ENCODE assay signal across 9 mouse cellular contexts in the genomic region with DNA sequence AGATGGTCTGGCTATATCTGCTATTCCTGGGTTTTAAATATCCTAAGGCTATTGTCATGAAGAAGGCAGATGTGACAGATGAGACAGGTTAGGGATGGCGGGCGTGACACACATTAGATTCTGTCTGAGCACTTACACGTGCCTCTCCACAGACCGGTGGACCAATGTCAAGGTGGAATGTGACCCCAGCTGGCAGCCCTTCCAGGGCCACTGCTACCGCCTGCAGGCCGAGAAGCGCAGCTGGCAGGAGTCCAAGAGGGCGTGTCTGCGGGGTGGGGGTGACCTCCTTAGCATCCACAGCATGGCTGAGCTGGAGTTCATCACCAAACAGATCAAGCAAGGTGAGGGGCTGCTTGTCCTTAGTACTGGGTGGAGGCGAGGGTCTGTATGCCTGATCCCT. TPM values are rescaled to one million over a fixed set of nuclear protein-coding genes. Genes with fewer than 3 reads are reported as not detected.
DNase-seq lines count a peak whose midpoint lies in the region; ATAC-seq and TF ChIP-seq lines count a peak whose summit lies in the region.
"Had no signal": no experiment of that assay in that cellular context is flagged by ENCODE, and none has a peak within 500 bp of the region (broad histone marks: within the 10 kb centered on the region; RNA-seq: fewer than 3 reads in every experiment).

No protein-coding gene starts in this region.

- WGBS in hindbrain, postnatal 0 days = 35% methylated on average over 10 of the region's 10 CpGs

- ATAC-seq in hindbrain, postnatal 0 days = no peak
- 0 out of 2 replicates have a peak, but pooled peaks have one; percentile 30 for ATAC-seq in megakaryocyte progenitor cell, adult 5-6 weeks (replicated peaks; ENCODE audit: poor library complexity)

- no peak overlapping the region for H3K4me3 ChIP-seq in hindbrain, postnatal 0 days (ENCODE audit: low read length)
- H3K4me3 ChIP-seq: limb, embryonic 15.5 days had no signal

- H3K4me2 ChIP-seq in hindbrain, postnatal 0 days (ENCODE audit: low read depth, low read length) = no peak overlapping the region
- H3K4me2 ChIP-seq: limb, embryonic 15.5 days had no signal

- no peaks in the 10 kb centered on the region for H3K36me3 ChIP-seq in hindbrain, postnatal 0 days (ENCODE audit: insufficient read depth, low read length)

- H3K9ac ChIP-seq in hindbrain, postnatal 0 days (replicated peaks; ENCODE audit: low read length) = no peak overlapping the region
- H3K9ac ChIP-seq: limb, embryonic 15.5 days had no signal

- no peaks in the 10 kb centered on the region for H3K27me3 ChIP-seq in hindbrain, postnatal 0 days (ENCODE audit: insufficient read depth, low read length)
- H3K27me3 ChIP-seq: limb, embryonic 15.5 days had no signal

- H3K27ac ChIP-seq in hindbrain, postnatal 0 days = no peak overlapping the region

- TF ChIP-seq CTCF in hindbrain, postnatal 0 days (IDR thresholded peaks at IDR 0.05; ENCODE audit: low read depth) = no peak; the same call in 1 of the 2 replicates

- no peaks in the 10 kb centered on the region for H3K9me3 ChIP-seq in hindbrain, postnatal 0 days (ENCODE audit: low read length)
- H3K9me3 ChIP-seq: limb, embryonic 15.5 days had no signal

- no peaks in the 10 kb centered on the region for H3K4me1 ChIP-seq in hindbrain, postnatal 0 days (ENCODE audit: insufficient read depth, low read length)

- peak; percentile 56 to 76 for DNase-seq in cerebellum, postnatal 14 days
- DNase-seq in cerebellum, adult 8-10 months = no peak
- peak; percentile 84 for DNase-seq in testis, postnatal 10 days (ENCODE audit: low spot score)
- no peak for DNase-seq in testis, postnatal 14 days (ENCODE audit: low spot score)
- DNase-seq in hindbrain, postnatal 0 days (ENCODE audit: low spot score) = peak; percentile 41
- DNase-seq in layer of hippocampus, adult 8-10 months (ENCODE audit: low spot score in 2 of 2) = no peak
- DNase-seq in yolk sac, embryonic 10.5 days (ENCODE audit: low spot score) = no peak

RNA-seq across cellular contexts. Expression of a gene that starts 39.3 kb away (rescaled TPM):
- 21.4 and 28.5 TPM in 2 replicates for total RNA-seq in hindbrain, postnatal 0 days (2014; rRNA removed)
- 3.7 and 4.2 TPM in 2 replicates for polyA plus RNA-seq in hindbrain, postnatal 0 days (2015; fragmentation: Nextera tagmentation; extraction: Ambion mirVana)
- not detected in 2 replicates for total RNA-seq in megakaryocyte progenitor cell, adult 5-6 weeks (2015)
- 0.41 TPM in 1 of 2 replicates, not detected in the other for total RNA-seq in megakaryocyte progenitor cell, adult 5-6 weeks (2017)
- total RNA-seq in layer of hippocampus, adult 8-10 months (2022) = 10 to 100 TPM in 2 of 4 experiments, 1 to 10 TPM in 2; 5.0 to 19.1 (median 9.9) TPM

Comparison
In these comparisons a context has a peak if more than half of its experiments do, and no peak if none do; other contexts are left out.
1. DNase-seq: peak in cerebellum, postnatal 14 days (2 of 2), testis, postnatal 10 days (single experiment) and hindbrain, postnatal 0 days (single experiment); none in cerebellum, adult 8-10 months (single experiment), testis, postnatal 14 days (single experiment), layer of hippocampus, adult 8-10 months (0 of 2) and yolk sac, embryonic 10.5 days (single experiment).
2. RNA of a gene that starts 39.3 kb away (total RNA-seq): 21.4 to 28.5 TPM in hindbrain, postnatal 0 days and 5.0 to 19.1 TPM in layer of hippocampus, adult 8-10 months; 0.41 TPM in megakaryocyte progenitor cell, adult 5-6 weeks; every median in the first group is over 4 times any median in the second.